Mouse (Mus musculus): ENCODE measurements around the gene Ryk.

Gene Ryk

DNA sequence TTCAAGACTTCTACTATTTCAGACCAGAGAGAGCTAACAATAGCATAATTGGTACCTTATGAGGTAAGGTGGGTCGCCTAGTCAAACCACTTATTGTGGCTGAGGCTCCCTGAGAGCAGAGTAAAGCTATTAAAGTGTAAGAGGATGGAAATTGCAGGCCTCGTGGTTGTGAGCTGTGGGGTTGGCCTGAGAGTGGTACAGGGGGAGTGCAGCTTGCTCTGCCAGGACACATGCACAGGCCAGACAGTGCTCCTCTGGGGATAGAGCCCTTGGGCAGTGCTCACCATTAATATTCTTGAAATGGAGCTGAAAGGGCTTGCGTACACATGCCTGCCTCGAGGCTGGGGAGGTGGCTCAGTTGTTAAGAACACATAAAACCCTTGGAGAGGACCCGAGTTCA lies 23.6 kb downstream of the Ryk start:
- DNase-seq (ENCODE audit: low read depth): no peak

DNA sequence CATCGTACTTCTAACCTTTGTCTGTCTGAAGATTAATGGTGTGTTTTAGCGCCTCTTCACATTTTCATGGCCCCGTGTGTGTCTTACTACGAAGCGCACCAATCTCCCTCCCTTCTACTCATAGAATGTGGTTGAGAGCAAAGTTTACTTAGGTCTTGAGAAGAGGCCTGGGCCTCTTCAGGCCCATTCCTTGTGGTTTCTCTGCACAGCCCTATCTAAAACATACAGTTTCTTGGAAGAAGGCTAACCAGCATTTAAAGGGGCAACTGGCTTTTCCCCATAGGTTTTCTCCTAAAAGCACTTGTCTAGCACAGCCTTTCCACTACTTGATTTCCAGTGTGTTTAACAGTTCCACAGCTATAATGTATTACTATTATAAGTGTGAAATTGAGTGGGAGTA lies 24.7 kb downstream of the Ryk start:
- no peak for DNase-seq (ENCODE audit: low read depth)

DNA sequence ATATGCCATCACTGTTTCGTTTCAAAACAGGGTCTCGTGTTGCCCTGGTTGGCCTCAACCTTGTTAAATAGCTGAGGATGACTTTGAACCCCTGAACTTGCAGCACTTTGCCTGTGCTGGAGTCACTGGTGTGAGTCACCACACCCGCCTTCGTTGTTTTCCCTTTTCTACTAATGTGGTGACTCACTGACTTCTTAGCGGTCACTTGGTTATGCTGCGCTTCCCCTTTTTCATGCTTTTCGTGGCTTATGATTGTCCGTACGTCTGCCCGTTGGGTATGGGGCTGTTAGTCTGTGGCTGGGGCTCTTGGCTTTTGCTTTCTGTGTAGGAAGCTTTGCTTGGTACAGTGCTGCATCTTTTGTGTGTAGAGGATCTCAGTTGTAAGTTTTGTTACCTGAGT lies 25.2 kb downstream of the Ryk start:
- peak; percentile 92 for DNase-seq (ENCODE audit: low read depth)

DNA sequence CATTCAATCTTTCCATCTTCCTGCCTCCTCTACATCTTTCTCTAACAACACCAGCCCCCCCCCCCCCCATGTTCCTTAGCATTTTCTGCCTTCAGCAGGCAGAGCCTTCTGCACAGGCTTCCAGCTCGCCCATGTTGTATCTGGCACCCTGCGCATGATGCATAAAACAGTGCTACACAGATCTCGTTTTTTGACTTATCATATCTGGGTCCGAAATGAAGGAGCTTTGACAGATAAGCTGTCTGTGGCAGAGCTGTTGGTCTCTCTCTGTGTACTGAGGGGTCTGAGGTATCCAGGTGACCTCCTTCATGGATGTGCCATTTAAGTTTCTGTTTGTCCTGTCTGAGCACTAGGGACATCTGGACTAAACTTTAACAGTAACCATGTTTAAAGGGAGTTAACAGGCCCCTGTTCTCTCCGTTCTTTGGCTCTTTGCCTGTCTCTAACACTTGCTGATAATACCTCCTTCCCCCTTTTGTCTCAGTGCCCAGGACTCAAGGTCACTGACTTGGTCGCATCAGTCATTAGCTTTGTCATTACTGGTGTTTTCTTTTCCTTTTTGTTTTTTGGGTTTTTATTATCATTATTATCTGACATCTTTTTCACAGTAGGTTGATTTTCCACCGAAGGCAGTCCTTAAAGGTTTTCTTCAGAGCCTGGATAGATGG lies 26.2 kb downstream of the Ryk start:
- DNase-seq (ENCODE audit: low read depth): peak; percentile 6

DNA sequence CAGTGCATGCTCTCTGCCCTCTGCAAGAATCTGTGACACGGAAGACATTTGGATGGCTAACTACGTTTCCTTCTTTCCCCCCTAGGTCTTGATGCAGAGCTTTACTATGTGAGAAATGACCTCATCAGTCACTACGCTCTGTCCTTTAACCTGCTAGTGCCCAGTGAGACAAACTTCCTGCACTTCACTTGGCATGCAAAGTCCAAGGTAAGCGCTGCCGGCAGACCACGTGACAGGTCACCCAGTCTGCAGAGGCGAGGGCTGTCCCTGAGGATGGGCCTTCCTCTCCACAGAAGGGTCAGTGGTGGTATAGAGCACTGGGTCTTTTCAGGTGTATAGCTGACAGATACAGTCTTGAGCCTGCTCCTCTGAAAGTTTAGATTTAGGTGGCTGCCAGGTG lies 27.1 kb downstream of the Ryk start:
- no peak for DNase-seq (ENCODE audit: low read depth)

GRCm38 (mm10) chr9:102862260-102862659 lies 27.5 kb downstream of the Ryk start:
- no peak for DNase-seq (ENCODE audit: low read depth)

GRCm38 (mm10) chr9:102863876-102864545 lies 29.3 kb downstream of the Ryk start:
- DNase-seq (ENCODE audit: low read depth): no peak

GRCm38 (mm10) chr9:102864931-102865330 lies 30.2 kb downstream of the Ryk start:
- no peak for DNase-seq (ENCODE audit: low read depth)

DNA sequence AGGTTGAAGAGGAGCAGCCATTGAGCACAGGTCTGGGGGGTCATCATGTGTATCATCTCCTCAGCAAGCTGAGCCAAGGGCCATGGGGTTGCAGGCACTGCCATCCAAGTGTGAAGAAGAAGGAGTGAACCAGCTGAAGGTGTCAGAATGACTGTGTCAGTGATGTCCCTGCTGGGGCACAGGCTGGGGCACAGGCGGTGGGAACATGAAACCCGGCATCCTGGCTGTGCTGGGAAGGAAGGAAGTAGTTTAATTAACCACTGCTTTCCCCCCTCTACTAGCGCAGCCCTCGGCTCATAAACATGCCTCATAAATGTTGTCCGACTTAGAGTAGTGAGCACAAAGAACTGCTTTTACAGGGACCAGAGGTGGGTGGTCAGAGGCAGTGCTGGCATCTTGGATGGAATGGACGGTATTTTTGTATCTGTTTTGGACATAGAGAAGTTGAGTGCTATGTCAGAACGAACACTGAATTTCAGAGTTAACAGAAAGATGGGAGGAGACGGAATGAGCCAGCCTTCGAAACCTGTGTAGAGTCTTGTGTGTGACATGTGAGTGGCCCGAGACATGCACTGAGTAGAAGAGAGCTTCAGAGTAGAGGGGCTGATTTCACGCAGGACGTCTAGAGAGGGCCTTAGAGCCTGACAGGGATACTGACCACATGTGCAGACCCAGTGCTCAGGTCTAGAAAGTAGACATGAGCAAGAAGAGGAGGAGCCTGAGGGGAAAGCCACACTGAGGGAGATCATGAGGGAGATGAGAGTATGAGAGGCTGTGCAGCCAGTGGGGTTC lies 31.4 kb downstream of the Ryk start:
- no peak for DNase-seq (ENCODE audit: low read depth)

- peak; percentile 67 for DNase-seq (ENCODE audit: low read depth)
Observed at GRCm38 (mm10) chr9:102866893-102867292, 32.2 kb downstream of the Ryk start.

- no peak for DNase-seq (ENCODE audit: low read depth)
Observed at GRCm38 (mm10) chr9:102867516-102867915, 32.8 kb downstream of the Ryk start.

GRCm38 (mm10) chr9:102868451-102868850 lies 33.7 kb downstream of the Ryk start:
- DNase-seq (ENCODE audit: low read depth): no peak

- no peak for DNase-seq (ENCODE audit: low read depth)
Observed at GRCm38 (mm10) chr9:102876054-102876690, 41.5 kb downstream of the Ryk start.

GRCm38 (mm10) chr9:102877916-102878315 lies 43.2 kb downstream of the Ryk start:
- DNase-seq (ENCODE audit: low read depth): no peak

DNA sequence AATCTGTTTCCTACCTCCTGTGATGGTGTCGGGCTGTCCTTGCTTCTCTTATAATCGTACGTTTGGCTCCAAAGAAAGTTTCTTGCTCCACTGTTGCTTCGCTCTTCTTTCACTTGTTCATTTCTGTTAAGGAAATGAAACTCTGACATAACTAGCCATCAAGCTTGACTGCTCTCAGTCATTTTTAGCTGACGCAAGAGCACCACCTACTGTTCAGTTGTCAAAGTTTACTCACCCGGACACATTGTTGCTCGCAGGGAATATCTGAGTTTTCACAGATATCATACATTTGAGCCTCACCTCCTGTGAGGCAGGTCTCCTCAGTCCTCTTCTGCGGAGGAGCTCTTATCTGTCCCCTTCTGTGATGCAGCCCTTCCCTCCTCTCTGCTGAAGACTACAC lies 44.8 kb downstream of the Ryk start:
- peak; percentile 74 for DNase-seq (ENCODE audit: low read depth)

DNA sequence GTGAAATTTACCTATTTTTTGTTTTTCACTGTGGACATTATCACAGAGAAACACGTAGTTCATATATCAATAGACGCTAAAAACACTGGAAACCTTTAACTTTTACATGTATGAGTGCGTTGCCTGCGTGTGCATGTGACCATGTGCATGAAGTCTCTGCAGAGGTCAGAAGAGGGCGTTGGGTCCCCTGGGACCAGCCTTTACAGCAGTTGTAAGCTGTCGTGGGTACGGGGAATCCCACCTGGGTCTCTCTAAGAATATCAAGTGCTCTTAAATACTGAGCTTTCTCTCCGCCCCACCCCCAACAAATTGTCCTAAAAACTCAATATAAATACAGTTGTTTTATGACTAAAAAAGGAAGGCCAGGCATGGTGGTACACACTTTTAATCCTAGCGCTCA lies 50.0 kb downstream of the Ryk start:
- no peak for DNase-seq (ENCODE audit: low read depth)

DNA sequence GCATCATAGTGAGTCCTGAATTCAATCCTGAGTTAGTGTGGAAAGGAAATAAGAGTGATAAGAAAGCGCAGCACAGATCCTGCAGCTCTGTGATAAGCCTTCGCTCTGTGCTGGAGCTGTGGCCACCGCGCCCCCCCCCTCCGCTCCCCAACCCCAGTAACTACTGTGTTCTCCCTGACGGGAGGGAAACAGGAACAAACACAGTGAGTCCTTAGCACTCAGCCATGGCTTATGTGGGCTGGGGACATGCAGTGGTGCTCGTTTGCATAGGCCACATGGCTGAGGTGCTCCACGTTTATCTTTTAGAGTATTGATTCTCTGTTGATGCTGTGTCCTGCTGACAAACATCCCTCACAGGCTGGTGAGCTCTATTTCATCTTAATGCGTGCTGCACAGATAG lies 55.4 kb downstream of the Ryk start:
- DNase-seq (ENCODE audit: low read depth): peak; percentile 30

- no peak for DNase-seq (ENCODE audit: low read depth)
Observed at GRCm38 (mm10) chr9:102892480-102893355, 58.0 kb downstream of the Ryk start.

- DNase-seq (ENCODE audit: low read depth): no peak
Observed at GRCm38 (mm10) chr9:102893356-102893870, 58.7 kb downstream of the Ryk start.

GRCm38 (mm10) chr9:102899916-102900315 lies 65.2 kb downstream of the Ryk start:
- no peak for DNase-seq (ENCODE audit: low read depth)

DNA sequence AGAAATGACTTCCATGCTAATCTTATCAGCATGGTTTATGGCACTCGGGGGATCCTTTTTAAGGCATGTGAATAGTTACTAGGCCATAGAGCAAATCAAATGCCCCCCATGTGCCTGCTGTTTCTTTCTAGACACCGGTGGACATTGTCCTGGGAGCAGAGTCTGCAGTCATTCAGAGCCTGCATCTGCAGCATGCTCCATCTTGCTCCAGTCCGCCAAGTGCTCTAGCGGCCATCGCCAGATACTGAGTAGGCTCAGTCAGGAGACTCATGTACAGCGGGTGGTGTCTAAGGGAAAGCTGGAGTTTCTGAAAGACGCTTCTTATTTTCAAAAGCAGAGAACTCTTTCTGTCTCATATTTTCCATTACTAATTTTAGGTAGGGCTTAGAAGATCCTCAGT lies 67.6 kb downstream of the Ryk start:
- DNase-seq (ENCODE audit: low read depth): no peak

Data from 416B (cell line).